Mouse (Mus musculus): ENCODE measurements at regions not wholly inside any gene's neighbourhood (a gene's known extent, or its start where the extent isn't known, plus 50 kb on each side); places are given as distances from the start of the nearest gene placed in this dataset.

DNA sequence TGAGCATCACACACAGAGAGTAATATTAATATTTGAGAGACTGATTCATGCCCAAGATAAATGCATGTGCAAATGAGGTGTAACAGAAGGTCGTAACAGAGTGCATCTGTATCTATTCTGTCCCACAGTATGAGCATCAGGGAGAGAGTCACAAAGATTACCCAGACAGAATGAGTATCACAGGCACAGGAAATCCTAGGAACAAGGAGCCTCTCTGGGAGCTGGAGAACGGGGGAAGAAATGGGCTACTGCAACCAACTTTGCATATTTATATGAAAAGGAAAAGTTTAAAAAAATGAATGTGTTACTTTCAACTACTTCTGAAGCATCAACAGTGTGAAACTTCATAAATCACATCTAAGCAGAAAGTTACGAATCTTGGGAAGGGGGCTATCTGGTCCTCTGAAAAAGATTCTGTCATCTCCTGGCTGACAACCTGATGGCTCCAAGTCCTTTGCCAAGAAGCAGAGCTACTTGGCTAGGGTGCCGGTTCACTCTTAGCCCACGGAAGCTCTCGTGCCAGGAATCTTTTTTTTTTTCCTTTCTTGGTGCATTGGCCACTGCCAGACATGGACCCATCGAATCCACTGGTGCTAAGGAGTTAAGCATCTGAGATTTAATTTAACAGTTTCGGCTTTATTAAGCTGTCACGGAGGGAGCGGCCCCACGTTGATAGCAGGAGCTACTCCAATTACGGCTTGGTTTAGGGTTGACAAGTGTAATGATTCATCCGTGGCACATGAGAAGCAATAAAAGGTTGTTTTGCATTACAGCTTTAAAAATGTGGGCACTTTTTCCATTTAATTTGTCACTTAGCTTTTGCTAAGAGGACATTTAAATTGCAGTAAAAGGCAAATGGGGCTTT lies 277.6 kb upstream of the Smim15 start:
- DNase-seq (ENCODE audit: low spot score) = no peak

DNA sequence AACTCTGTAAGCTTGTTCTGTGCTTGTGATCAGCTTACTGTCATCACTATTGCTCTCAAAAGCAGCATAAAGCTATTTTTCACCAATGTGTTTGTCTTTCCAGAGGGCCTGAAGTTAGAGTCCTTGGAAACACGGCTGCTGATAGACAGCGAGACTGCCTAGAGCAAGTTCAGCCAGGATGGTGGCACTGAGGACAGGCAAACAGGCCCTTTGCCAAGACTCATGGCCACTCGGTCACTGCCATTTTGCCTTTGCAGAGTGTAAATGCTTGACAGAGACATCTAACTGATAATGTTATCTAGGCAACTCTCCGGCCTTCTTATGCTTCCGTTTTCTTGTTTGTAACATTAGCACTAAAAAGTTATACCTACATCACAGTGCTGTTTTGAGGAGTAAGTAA lies 280.3 kb upstream of the Smim15 start:
- no peak for DNase-seq (ENCODE audit: low spot score)

DNA sequence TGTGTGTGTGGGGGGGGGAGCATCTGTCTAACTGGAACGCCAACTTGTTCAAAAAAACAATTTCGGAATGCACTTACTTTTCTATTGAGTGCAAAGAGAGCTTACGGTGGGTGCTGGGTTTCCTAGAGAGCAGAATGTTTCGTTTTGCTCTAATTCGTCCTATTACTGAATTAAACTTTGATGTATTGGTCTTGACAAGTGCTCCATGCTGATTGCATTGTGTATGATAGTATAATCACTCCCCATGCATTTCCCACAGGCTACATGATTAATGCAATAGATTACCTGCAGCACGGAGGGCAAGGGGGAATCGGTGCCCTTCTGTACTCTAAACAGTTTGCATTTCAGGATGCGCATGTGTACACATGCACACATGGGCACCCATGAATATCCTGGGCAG lies 283.7 kb upstream of the Smim15 start:
- DNase-seq (ENCODE audit: low spot score) = no peak

DNA sequence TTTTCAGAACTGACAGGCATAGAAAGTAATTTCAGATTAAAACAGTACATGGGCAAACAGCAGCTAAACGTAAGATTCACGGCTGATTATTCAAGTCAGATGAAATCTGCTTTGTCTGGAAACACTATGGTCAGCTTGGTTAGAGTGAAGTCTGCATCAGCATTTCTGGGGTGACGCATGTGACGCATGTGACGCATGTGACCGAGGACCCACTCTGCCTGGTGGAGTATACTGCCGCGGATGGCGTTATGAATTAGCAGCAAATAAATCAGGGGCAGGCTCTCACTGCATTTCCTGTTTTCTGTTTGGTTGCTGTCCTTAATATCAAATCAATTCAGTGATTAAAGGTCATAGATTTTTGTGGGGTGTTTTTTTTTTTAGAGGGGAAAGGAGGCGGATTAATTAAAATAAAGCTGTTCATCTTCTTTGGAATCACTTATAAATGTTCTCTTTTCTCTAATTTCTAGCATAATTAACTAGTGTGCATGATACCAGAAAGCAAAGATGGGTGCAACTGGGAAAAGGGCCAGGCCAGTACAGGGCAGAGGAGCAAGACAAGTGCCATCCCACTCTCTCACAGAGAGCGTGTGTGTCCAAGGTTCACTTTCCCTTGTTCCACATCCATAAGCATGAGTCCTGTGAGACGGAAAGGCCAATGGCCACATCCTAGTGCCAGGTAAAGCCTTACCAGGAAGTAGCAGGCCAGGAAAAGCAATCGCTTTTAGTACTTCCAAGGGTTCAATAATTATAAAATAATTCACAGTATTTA lies 285.7 kb upstream of the Smim15 start:
- DNase-seq (ENCODE audit: low spot score) = no peak

DNA sequence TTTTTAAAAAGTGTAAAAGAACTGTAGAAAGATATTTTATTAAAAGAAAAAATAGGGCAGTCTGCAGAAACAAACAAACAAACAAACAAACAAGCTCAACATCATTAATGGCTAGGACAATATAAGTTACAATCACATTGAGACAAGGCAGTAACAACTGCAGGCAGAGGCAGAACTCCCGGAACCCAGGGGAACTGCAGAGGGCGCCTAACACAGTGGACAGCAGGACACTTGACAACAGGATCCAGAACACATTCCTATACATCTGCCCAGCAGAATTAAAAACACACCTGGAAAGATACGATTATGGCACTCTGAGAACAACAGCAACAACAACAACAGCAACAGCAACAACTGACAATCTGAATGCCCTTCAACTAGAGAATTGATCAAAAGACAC lies 291.5 kb upstream of the Smim15 start:
- DNase-seq (ENCODE audit: low spot score) = no peak

DNA sequence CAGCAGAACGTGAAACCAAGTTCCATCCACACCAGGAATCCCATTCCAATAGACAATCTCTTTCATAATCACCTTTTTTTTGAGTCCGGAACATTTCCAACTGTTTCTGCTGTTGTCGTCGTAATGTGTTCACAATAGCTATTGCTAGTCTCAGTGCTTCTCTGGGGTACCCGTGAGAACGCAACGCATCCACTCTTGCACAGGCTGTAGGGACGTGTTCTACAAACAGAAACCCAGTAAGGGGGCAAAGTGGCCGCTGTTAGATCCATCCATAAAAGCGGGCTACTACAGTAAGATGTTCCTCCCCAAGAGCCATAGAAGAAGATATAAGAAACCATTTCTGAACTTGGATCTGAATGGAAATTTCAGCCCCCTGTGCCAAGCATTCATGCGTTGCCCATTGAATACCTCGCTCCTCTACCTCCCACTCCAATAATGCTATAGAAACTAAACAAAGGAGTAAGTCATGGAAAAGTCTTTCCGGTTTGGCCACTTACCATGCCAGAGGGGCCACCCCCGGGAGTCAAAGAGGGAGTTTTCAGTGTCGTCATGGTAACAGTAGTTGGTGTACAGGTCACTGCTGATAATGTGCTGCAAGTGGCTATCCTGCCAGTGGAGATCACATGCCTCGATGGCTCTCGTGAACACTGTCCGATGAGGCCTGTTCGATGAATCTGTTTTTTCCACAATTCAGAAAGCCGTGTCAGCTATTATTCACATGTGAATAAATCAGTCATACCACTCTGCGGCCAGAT lies 300.6 kb upstream of the Smim15 start:
- DNase-seq (ENCODE audit: low spot score) = no peak

DNA sequence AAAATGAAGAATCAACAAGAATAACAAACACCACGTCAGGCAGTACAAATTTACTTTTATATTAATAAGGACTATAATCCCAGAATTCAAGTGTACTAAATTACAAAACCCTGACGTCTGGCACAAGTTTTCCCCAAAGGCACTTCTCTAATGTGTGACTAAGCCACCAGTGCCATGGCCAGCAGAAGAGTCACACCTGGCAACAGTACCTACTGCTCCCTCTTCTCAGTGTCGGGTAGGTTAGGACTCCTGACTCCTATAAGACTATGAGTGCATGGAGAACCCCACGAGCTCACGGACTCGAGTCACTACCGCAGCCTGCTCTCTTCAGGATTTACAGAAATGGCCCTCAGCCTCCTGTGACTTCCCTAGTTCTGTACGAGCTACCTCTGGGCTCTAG lies 307.7 kb upstream of the Smim15 start:
- DNase-seq (ENCODE audit: low spot score) = no peak

DNA sequence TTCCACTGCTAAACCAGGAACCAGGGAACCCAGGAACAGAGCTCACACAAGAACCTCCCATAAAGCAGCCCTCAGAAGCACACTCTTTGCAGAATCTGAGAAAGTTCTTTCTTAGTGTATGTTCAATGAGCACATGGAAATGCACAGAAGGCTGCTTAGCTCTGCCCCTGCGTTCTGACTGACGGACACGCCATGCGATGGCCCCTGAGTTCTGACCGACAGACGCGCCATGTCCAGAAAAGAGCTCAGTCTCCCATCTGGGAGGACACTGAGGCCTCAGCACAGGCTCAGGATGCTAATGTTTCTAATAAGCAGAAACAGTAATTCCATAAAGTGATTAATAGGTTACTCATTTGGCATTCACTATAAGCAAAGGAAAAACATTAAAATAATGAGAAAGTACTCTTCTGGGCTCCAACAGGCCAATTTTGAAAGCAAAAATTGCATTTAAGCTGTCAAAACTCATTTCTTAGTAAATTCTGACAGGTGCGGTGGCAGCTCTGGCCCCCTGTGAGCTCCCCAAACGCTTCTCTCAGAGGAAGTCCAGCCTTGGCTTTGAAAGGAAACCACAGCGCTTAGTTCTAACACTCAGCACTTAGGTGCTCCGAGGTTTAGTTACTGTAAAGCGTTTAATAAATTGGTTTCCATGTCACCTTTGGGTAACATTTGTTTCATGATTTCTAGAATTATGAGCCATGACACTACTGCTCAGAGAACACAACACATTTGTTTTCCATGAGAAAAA lies 309.9 kb upstream of the Smim15 start:
- DNase-seq (ENCODE audit: low spot score) = no peak

DNA sequence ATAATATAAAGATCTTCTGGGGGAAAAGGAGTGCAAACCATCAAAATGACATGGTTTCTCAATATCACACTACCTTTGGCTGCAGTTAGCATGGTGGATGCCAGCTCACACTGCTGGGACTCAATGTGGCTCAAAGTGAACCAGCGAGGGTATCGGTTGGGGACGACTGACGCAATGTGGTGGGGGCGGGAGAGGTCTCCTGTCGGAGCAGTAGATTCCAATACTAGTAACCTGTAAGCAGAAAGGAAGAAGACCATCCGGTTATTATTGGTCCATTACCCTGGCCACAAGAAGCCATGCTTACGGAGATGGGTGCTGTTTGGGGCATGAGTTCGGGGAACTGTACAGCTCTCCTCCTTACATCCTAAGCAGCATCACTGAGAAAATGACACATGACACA lies 313.3 kb upstream of the Smim15 start:
- DNase-seq (ENCODE audit: low spot score) = no peak

DNA sequence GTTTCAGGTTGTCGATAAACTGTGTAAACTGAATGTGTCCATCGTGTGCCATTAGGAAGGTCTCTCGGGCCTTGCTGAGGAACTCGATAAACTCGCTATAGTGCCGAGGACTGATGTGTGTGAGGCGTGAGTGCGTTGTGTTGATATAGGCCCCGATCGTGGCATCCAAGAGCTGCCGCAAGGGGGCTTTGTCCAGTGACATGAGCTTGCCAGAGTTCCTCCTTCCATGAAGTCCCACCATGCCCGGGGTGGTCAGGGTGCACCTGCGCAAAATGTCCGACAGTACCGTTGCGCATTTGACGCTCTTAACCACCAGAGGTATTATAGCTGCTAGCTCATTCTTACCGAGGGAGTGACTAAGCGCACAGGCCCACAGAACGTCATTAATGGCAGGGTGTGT lies 317.8 kb upstream of the Smim15 start:
- no peak for DNase-seq (ENCODE audit: low spot score)

DNA sequence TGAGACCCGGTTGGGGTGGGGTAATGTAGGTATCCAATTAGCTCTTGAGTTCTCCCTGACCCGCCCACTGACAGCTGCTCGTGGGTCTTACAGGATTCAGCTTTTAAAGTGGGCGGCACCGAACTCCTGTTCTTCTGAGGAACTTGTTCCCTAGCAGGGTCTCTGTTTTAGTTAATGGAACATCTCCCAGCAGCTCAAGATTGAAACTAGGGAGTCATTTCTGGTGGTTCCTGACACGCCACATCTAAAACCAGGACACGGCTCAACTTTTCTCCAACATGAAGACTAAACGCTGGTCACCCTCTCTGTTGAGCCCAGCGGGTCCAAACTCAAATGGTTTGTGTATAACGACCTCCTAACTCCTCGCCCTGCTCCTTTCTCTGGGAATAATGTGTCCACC lies 322.3 kb upstream of the Smim15 start:
- no peak for DNase-seq (ENCODE audit: low spot score)

DNA sequence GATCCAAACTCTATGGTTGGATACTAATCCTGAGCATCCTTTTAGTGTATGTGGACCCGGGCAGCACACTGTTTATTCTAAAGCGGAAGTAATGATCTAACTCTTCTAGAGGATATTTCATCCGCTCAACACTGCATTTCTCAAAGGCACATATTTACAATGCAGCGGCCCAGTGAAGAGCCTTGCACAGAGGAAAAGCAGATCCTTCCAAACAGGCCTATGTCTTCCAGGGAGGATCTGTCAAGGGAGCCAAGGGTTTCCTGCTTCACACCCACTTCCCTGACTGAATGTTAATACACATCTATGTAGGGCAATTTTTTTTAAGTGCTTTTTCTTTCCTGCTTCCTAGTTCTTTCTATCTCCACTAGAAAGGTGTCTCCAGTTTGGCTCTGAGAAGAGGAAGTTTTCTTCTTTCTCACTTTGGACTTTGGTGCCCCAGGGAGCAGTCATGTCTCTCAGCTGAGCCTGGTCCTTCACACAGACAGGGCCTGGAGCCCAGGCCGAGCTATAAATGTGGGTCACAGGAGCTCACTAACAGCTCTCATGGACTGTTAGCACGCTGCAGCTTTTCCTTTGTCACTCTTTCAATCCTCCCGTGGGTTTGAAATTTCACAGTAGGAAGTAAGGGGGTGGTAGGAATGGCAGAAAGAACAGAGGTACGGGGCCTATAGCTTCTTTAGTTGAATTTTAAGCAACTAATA lies 323.2 kb upstream of the Smim15 start:
- DNase-seq (ENCODE audit: low spot score) = no peak

DNA sequence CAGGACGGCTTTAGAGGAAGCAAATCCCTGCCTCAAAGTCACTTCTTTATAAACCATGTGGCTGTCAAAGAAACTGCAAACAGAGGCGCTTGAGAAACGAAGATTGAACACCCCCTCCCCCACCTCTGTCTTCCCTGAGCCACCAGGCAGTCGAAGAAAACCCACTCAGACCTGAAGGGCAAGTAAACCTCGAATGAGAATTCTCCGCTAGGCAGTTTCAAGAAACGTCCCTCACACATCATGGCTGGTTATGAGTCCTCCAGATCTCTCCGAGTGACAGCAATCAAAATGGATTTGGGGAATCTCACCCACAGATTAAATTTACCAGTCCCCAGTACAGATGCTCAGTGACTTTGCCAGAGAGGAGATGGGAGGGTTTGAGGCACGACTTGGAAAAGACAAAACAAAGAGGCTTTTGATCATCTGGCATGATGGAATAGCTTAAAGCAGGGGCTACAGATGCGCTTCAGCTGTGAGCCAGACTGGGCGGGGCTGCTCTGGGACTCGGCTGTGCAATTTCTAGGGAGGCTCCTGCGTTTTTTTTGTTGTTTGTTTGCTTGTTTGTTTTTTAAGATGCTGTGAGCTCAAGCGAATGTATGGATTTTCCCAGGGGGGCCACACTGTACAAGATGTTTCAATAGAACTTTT lies 325.1 kb upstream of the Smim15 start:
- DNase-seq (ENCODE audit: low spot score) = no peak

DNA sequence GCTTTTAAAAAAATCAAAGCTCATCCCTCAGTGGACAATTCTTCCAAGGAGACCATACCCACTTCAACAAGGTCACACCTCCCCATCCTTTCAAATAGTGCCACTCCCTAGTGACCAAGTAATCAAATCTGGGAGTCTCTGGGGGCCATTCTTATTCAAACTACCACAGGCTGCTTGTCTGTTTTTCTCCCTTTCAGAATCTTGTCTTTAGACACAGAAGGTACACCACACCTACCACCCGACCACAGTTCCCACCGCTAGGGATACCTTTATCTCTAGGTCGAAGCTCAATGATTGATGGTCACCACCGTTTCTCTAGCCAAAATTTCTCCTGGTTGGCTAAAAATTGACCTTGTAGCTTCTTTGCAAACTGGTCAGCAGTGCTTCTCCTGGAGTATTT lies 328.6 kb upstream of the Smim15 start:
- no peak for DNase-seq (ENCODE audit: low spot score)

DNA sequence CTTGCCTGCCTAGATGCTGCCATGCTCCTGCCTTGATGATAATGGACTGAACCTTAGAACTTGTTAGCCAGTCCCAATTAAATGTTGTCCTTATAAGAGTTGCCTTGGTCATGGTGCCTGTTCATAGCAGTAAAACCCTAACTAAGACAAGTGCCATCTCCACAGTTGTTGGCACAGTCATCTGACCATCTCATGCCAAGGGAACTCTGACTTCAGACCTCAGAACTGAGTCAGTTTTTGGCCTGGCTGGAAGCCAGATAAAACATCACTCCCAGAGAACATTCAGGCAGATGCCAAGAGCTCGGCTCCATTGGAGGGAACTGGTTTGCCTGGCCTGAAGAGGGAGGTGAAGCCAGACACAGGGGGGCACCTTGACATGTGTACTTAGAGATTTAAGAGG lies 330.2 kb upstream of the Smim15 start:
- no peak for DNase-seq (ENCODE audit: low spot score)

DNA sequence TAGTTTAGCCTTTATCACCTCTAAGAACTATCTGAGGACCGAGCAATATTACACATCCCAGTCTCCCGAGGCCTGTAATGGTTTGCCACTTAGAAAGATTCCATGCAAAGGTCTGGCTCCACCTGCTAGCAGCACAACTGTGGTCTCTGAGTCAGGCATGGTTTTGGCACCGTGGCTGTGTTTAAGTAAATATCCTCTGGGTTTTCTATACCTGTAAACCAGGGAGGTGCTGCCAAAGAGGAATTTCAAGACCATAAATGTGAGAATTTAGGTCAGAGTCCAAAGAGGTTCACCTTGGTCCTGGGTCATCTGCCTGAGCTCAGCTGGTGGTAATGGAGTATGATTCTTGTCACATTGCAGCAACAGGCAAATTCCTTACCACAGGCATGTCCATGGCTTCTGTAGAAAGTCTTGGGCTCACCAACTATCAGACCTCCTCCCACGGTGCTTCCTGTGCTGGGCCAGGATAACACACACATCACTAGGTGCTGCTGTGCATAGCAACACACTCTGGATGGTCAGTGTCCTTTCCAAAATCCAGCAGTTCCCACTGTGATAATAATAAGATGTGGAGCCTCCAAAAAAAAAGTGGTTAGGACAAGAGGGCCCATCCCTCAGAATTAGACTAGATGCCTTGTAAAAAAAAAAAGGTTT lies 332.8 kb upstream of the Smim15 start:
- no peak for DNase-seq (ENCODE audit: low spot score)

DNA sequence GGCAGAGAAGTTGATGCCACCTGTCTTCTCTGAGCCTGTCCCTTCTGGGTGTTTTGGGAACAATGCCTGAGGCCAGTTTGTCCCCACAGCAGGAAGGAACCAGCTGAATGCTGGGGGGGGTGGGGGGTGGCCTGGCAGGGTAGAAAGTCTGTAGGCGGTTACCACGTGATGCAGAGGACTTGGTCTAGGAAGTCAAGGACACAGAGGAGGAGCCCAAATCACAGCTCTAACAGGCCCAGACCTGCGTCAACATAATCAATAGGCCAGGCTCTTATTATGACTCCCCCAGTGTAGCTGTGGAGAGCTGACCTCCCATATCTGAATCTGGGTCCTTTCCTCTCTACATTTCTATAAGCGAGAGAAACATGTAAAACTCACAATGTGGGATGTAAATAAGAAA lies 333.9 kb upstream of the Smim15 start:
- DNase-seq (ENCODE audit: low spot score) = no peak

DNA sequence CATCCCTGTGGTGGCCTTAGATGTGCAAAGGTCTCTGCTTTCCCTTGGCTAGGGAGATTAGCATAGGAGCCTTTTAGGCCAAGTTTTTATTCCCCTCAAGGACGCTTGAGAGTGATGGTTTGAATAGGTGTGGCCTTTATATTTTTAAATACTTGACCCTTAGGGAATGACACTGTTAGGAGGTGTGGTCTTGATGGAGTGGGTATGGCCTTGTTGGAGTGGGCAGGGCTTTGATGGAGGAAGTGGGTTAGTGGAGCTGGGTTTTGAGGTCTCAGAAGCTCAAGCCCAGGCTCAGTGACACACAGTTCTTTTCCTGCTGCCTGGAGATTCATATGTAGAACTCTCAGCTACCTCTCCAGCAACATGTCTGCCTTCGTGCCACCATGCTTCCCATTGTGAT lies 334.4 kb upstream of the Smim15 start:
- no peak for DNase-seq (ENCODE audit: low spot score)

DNA sequence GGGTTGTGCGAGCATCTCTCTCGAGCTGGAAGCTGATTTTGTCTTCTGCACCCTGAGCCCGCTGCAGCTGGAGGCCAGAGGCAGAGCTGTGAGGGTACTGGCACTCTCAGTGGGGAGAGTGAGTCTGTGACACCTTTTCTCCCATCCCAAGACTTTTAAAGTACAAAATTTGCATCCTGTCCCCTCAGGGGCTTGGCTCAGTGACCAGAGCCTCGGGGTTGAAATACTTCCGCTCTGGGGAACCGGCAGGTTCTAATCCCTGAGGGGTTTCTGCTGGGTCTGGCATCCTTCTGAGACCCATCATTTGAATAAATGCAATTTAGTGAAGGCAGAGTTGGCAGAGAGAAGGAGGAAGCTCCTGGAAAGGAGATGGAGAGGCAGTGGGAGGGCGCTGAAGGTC lies 340.5 kb upstream of the Smim15 start:
- DNase-seq (ENCODE audit: low spot score) = no peak

All from layer of hippocampus, adult 9-10 months (tissue).